Mouse (Mus musculus) mouse embryonic stem cell (cell line): ENCODE results near the gene Pkig.

Experiments used
- in situ Hi-C, 2 experiments: fragments of 300-500 bp; cut with MboI; formaldehyde crosslinking; loops; 1 replicate in 1 of 2; 3 replicates in 1 of 2; pipeline ENCODE4 v1.14.3; 2019 to 2020; ENCODE audit warnings: low sequenced_read_pairs in 2 of 2, low pct_unique_long_range_greater_than_20kb in 1 of 2, mixed read lengths in 1 of 2; ENCODE audit not compliant: unreplicated experiment in 1 of 2

The Pkig gene

DNA sequence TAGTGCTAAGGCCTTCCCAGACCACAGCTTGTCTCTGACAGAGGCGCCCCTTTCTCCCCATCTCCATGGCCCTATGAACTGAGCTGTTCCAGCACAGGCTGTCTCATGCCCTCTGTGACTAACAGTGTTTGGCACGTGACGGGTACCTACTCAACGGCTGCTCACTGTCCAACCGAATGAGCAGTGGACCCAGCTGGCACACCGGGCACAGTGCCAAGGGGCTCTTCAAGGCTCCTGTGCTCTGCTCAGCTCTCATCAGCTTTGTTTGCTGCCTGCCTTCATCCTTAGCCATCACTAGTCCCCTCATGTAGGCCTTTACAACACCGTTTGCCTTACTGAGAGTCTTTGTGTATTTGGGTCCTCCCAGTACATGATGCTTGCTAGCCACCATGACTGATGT is 64.4 kb downstream of the Pkig start:
- in situ Hi-C loops: no loop called here

- in situ Hi-C loops: no loop called here
Measured at GRCm38 (mm10) chr2:163726766-163727393, 68.7 kb downstream of the Pkig start.

DNA sequence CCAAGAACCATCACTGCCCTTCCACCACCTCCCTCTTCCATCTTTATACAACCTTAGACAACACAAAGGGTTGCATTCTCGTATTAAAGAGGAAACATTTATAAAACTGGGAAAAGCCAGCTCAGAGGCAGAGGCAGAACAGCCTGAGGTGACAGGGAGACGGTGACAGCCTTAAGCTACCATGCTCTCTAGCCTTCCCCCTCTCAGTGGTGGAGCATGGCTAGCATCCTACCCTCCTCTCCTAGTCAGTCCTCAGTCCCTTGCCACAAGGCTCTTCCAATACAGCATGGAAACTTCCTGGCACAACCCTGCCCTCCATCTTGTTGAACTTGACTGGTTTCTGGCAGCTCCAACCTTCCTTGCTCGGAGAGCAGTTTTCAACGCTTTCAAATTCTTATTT is 70.1 kb downstream of the Pkig start:
- in situ Hi-C loops: no loop called here

DNA sequence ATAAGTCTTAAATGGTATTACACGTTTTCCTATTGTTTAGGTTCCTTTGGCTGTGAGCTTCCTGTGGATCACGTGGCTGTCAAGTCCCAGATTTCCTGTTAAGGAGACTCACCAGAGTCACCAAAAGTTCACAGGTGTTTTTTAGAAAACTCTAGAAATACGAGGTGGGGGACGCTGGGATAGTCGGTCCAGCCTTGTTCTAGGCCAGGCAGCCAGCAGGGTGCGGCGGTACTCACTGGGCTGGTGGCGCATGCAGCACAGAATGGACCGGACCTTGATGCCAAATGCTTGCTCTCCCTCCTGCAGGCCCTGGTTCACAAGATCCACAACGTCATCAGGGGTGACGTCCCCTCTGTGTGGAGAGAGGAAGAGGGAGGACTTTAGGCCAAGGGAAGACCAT is 73.8 kb downstream of the Pkig start:
- in situ Hi-C loops: no loop called here

GRCm38 (mm10) chr2:163735163-163735562 is 77.0 kb downstream of the Pkig start:
- in situ Hi-C loops: no loop called here

DNA sequence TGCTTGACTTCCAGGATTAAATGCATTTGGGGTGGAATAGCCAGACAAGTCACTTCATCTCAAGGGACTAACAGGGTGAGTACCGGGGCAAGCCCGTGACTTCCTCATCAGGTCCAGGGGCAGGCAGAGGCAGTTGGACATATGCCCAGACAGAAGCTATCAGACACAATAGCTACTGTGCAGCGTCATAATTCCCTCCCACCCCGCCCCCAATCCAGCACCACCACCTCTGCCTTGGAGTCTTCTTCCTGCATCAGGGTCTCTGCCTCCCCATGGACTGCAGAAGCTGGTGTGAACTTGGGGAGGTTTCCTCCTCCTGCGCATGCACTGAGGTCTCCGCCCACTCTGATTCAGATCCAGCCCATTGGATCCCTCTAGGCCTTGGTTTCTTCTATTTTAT is 77.8 kb downstream of the Pkig start:
- in situ Hi-C loops: no loop called here

DNA sequence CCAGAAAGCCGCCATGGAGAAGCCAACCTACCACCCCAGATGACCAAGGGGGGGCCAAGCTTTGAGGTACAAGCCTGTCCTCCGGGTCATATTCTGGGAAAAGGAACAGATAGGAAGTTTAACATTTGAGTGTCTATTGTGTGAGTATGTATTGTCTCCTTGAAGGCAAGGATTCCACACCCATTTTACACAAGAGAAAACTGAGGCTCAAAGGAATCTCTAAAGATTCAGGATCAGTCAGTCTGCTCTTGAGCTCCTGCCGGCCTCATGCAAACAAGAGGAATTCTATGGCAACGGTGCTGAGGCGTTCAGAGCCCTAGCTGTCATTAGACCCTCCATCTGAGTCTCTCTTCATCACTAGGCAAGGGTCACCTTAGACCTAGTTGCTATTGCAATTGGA is 84.5 kb downstream of the Pkig start:
- in situ Hi-C loops: no loop called here

DNA sequence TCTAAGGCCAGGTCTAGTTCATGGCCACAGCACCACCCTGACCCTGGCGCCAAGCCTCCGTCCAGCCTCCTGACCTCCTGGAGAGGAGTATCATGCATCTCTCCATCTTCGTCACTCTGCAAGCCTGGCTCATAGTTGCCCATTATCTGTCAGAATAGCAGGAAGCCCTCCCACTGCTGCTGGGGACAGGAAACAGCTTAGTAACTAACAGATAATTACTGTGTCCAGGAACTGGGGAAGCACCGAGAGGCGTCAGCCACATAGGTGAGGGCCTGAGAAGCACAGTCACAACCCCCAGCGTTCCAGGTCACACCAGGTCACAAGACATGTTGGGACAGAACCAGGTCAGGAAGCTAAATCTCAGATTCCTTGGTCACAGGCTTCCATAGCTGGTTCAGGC is 85.2 kb downstream of the Pkig start:
- in situ Hi-C loops: no loop called here

- in situ Hi-C loops: no loop called here
Measured at GRCm38 (mm10) chr2:163744801-163745570, 86.8 kb downstream of the Pkig start.

- in situ Hi-C loops: no loop called here
Measured at GRCm38 (mm10) chr2:163749647-163750611, 91.7 kb downstream of the Pkig start, which contains the start of gene Ada. Gene Ada (minus strand): TSS chr2:163750239.

DNA sequence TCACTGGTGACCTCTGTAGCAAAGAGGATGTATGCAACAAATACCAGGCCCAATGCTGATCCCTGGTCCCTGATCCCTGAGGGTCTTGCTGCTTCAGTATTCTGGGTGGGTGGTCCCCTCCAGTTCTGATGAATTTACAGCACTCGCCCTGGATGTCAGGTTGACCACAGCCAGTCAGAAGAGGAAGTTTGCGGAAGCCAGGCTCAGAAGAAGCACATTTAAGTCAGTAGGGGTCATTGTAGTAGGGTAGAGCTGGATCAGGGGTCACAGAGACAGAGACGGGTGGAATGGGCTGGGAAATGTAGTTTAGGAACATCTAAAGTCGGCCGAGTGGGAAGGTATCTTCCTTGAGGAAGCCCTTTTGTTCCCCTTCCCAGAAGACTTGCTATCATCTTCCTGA is 96.0 kb downstream of the Pkig start:
- in situ Hi-C loops: no loop called here

- in situ Hi-C loops: no loop called here
Measured at GRCm38 (mm10) chr2:163756723-163757122, 98.5 kb downstream of the Pkig start.

DNA sequence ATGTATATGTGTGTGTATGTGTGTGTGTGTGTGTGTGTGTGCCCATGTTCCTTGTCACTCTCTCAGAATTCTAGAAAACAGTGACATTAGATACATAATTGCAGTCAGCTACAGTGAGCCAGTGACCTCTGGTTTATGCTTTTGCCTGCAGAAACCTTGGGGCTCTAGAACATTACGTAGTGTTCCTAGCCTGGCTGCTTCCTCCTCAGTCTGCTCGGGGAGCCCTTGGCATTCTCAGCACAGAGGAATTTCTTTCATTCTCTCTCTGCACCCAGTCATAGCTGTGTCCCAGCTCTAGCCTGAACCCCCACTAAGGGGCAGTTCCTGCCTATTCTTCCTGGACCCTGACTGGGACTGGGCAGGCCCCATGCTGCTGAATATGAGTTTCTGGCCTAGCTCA is 100.0 kb downstream of the Pkig start:
- in situ Hi-C loops: no loop called here

DNA sequence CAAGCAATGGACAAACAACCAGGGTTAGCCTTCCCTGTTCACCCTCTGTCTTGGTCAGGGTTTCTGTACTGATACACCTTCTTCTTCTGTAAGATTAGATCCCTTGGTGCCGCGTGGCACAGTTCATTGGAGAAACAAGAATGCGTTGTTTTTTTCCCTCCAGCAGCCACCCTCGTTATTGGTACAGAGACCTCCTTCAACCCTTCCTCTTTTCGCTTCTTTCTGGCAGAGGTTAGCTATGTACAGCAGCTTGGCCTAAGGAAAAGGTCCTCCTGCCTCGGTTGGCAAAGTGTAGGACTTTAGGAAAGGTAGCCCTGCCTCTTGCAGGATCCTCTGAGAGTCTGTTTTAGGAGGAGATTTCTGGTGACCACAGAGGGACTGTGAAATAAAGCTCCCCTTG is 102.4 kb downstream of the Pkig start:
- in situ Hi-C loops: no loop called here

GRCm38 (mm10) chr2:163761402-163761801 is 103.2 kb downstream of the Pkig start:
- in situ Hi-C loops: no loop called here

DNA sequence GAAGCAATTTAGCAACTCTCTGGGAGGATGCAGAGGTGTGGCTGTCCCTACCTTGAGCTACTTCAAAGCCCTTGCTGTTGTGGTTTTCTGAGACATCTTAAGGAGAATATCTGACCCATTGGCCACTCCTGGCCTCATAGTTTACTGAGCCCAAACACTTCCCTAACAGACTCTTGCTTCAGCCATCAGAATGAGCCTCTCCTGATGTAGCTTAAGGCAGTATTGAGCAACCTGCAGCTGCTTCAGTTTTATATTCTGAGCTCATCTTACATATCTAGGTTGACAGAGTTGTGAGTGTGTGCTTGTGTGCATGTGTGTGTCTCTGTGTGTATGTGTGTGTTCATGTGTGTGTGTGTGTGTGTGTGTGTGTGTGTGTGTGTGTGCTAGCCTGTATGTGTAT is 108.1 kb downstream of the Pkig start:
- in situ Hi-C loops: no loop called here

DNA sequence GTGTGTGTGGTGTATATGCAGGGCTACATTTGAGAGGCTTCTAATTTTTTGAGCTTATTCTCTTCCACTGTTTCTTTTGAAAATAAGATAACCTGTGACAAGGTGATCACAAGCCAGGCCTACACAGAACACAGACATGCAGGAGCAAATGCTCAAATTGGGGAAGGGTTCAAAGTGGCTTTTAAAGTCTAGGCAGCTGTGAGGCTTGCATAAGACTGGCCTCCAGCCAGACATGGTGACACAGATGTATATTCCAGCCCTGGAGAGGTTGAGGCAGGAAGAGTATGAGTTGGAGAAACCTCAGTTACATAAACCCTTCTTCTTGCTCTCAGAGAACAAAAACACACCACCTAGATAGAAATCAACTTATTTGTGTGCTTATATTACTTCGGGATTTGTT is 108.7 kb downstream of the Pkig start:
- in situ Hi-C loops: no loop called here

DNA sequence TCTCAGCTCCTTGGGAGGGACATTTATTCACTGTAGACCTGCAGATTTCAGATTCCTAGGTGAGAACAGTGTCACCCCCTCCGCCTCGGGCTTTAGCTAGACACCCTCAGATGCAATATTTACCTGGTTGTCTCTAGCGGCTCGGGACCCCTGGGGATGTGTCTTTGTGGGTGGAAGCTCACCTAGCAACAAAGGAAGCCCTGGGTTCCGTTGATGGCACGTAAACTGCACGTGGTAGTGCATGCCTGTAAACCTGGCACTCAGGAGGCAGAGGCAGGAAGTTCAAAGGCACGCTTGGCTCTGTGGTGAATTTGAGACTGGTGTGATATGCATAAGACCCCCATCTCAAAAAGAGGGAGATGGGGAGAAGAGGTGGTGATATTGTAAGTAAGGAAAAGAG is 112.5 kb downstream of the Pkig start:
- in situ Hi-C loops: no loop called here
